Mouse (Mus musculus) forebrain, embryonic 12.5 days (tissue): ENCODE data around the gene Cstf2. TPM values are rescaled to one million over a fixed set of nuclear protein-coding genes. Genes with fewer than 3 reads are reported as not detected.

Source experiments
- ATAC-seq: fragments of 200-750 bp; cut with Nextera tagmentation; 2 replicates; pipeline ENCODE4 v1.8.0; 2017; ENCODE audit warnings: moderate TSS enrichment; ENCODE audit not compliant: low FRiP score
- H3K27ac ChIP-seq: fragments of 300-500 bp; sonication (generic); 2 replicates; pipeline ENCODE4 v1.5.1; 2016; ENCODE audit warnings: mild to moderate bottlenecking
- H3K27me3 ChIP-seq: fragments of 300-500 bp; sonication (generic); 2 replicates; pipeline ENCODE4 v1.6.1; 2016; ENCODE audit warnings: mild to moderate bottlenecking
- H3K36me3 ChIP-seq: fragments of 300-500 bp; sonication (generic); replicated peaks from 2 replicates; pipeline ENCODE4 v1.6.1; 2016; ENCODE audit warnings: mild to moderate bottlenecking
- H3K4me1 ChIP-seq: fragments of 300-500 bp; sonication (generic); 2 replicates; pipeline ENCODE4 v1.6.1; 2016
- H3K4me2 ChIP-seq: fragments of 300-500 bp; sonication (generic); 2 replicates; pipeline ENCODE4 v1.6.1; 2016; ENCODE audit warnings: mild to moderate bottlenecking, moderate library complexity
- H3K4me3 ChIP-seq: fragments of 300-500 bp; sonication (generic); replicated peaks from 2 replicates; pipeline ENCODE4 v1.5.1; 2016; ENCODE audit warnings: mild to moderate bottlenecking
- H3K9ac ChIP-seq: fragments of 300-500 bp; sonication (generic); 2 replicates; pipeline ENCODE4 v1.6.1; 2016; ENCODE audit warnings: mild to moderate bottlenecking
- H3K9me3 ChIP-seq: fragments of 300-500 bp; sonication (generic); 2 replicates; pipeline ENCODE4 v1.6.1; 2016
- WGBS: fragments of 180-500 bp; shearing (Covaris S2); methylation state at CpG from one replicate; pipeline ENCODE4 v1.1.7; 2016; 5-methylcytosine and 5-hydroxymethylcytosine counted together
- microRNA-seq: library from miRNA; unstranded; fragments of <30 nt; microRNA quantifications from one replicate; pipeline ENCODE4, GENCODE M21; 2017
- polyA plus RNA-seq: library from polyadenylated mRNA; unstranded; fragments of >200 nt; fragmentation: Nextera tagmentation; extraction: Ambion mirVana; gene quantifications from 2 replicates; pipeline ENCODE4 v1.2.1, GENCODE M21; 2016

The Cstf2 gene
- polyA plus RNA-seq, 1 experiment from 2014 or later, result 74.4 TPM

GRCm38 (mm10) chrX:134132295-134132694 is 73.3 kb downstream of the Cstf2 start:
- ATAC-seq, result no peak
- WGBS, result 24% methylated on average over 5 of the region's 5 CpGs

GRCm38 (mm10) chrX:134133821-134134220 is 74.8 kb downstream of the Cstf2 start:
- Histone ChIP-seq H3K4me1 (no peaks in the 10 kb centered on the region), H3K9me3 (no peaks in the 10 kb centered on the region), H3K4me3 (no peak overlapping the region), H3K9ac (no peak overlapping the region), H3K36me3 (no peaks in the 10 kb centered on the region), H3K4me2 (no peak overlapping the region), H3K27me3 (peaks cover 18% of the 10 kb centered on the region; the same call in 1 of the 2 replicates), H3K27ac (no peak overlapping the region)
- no peak for ATAC-seq
- 49% methylated on average over 3 of the region's 3 CpGs for WGBS

More at GRCm38 (mm10) chrX:134132295-134132694, 73.3 kb downstream of the Cstf2 start:
- Histone ChIP-seq H3K36me3 (no peaks in the 10 kb centered on the region), H3K4me3 (no peak overlapping the region), H3K9me3 (no peaks in the 10 kb centered on the region), H3K27me3 (peaks cover 21% of the 10 kb centered on the region; the same call in 1 of the 2 replicates), H3K4me2 (no peak overlapping the region), H3K4me1 (no peaks in the 10 kb centered on the region), H3K27ac (no peak overlapping the region), H3K9ac (no peak overlapping the region)

Small RNAs within 50 kb of the gene (microRNA-seq; reads per million reads assigned to microRNA genes)
- not detected for gene Mir3112

Other genes with a start within 250 kb of the Cstf2 start
- gene Tnmd, start 208.2 kb upstream of the Cstf2 start, polyA plus RNA-seq, result 8.0 and 12.8 TPM in 2 replicates
- gene Tspan6, start 160.8 kb upstream of the Cstf2 start, polyA plus RNA-seq, result 212 TPM in 2 replicates
- 0.27 and 0.74 TPM in 2 replicates for gene Srpx2, start 150.8 kb upstream of the Cstf2 start, polyA plus RNA-seq
- 0.81 and 1.00 TPM in 2 replicates for gene Sytl4, start 77.4 kb upstream of the Cstf2 start, polyA plus RNA-seq
- 0.17 and 0.33 TPM in 2 replicates for gene Xkrx, start 102.9 kb downstream of the Cstf2 start, polyA plus RNA-seq
- gene Arl13a, start 128.3 kb downstream of the Cstf2 start, polyA plus RNA-seq, result not detected in 2 replicates
- gene Nox1, start 162.8 kb downstream of the Cstf2 start, polyA plus RNA-seq, result 0.08 and 0.14 TPM in 2 replicates
- 8.3 and 9.3 TPM in 2 replicates for gene Trmt2b, start 217.8 kb downstream of the Cstf2 start, polyA plus RNA-seq
- 45.5 and 45.6 TPM in 2 replicates for gene Tmem35a, start 236.0 kb downstream of the Cstf2 start, polyA plus RNA-seq
- gene Cenpi, start 248.9 kb downstream of the Cstf2 start, polyA plus RNA-seq, result 26.2 and 28.8 TPM in 2 replicates